Mouse (Mus musculus) right cerebral cortex, postnatal 25 days (tissue): ENCODE results near the gene Btn2a2.

Source experiments
- DNase-seq: peaks from one replicate; pipeline ENCODE4 v3.0.0; 2022

Btn2a2 gene

GRCm38 (mm10) chr13:23488400-23489322, at the start of gene Btn2a2:
TSS of gene Btn2a2 (minus strand) at chr13:23488857.
- DNase-seq = peak; percentile 64

- DNase-seq = no peak
Observed at GRCm38 (mm10) chr13:23538249-23538648, 49.6 kb upstream of the Btn2a2 start.

- no peak for DNase-seq
Observed at GRCm38 (mm10) chr13:23537006-23537710, 48.5 kb upstream of the Btn2a2 start.

GRCm38 (mm10) chr13:23536076-23536822, 47.6 kb upstream of the Btn2a2 start:
- no peak for DNase-seq

GRCm38 (mm10) chr13:23535137-23536075, 46.7 kb upstream of the Btn2a2 start, which contains the start of gene Hist1h3g:
TSS of gene Hist1h3g (plus strand) at chr13:23535422.
- peak; percentile 87 for DNase-seq

- peak; percentile 11 for DNase-seq
Observed at GRCm38 (mm10) chr13:23534368-23535131, 45.9 kb upstream of the Btn2a2 start.

GRCm38 (mm10) chr13:23533560-23534367, 45.1 kb upstream of the Btn2a2 start, which contains the start of gene Hist1h2af:
TSS of gene Hist1h2af (plus strand) at chr13:23533906.
- peak; percentile 64 for DNase-seq

- DNase-seq = no peak
Observed at GRCm38 (mm10) chr13:23532262-23533075, 43.8 kb upstream of the Btn2a2 start.

GRCm38 (mm10) chr13:23530901-23531875, 42.5 kb upstream of the Btn2a2 start, which contains the start of gene Hist1h4h:
TSS of gene Hist1h4h (plus strand) at chr13:23531050.
- peak; percentile 95 for DNase-seq

- peak; percentile 43 for DNase-seq
Observed at GRCm38 (mm10) chr13:23530181-23530900, 41.7 kb upstream of the Btn2a2 start.

- no peak for DNase-seq
Observed at GRCm38 (mm10) chr13:23529480-23530165, 41.0 kb upstream of the Btn2a2 start.

GRCm38 (mm10) chr13:23529005-23529404, 40.3 kb upstream of the Btn2a2 start:
- no peak for DNase-seq

GRCm38 (mm10) chr13:23526312-23526711, 37.7 kb upstream of the Btn2a2 start:
- peak; percentile 88 for DNase-seq

- DNase-seq = no peak
Observed at GRCm38 (mm10) chr13:23525901-23526300, 37.2 kb upstream of the Btn2a2 start.

- DNase-seq = peak; percentile 71
Observed at GRCm38 (mm10) chr13:23524654-23525053, 36.0 kb upstream of the Btn2a2 start.

- no peak for DNase-seq
Observed at GRCm38 (mm10) chr13:23523976-23524375, 35.3 kb upstream of the Btn2a2 start.
